Mouse (Mus musculus) embryo, embryonic 9.5 days (tissue): ENCODE data around the gene Abhd14a.
A peak's percentile ranks its signal among the peaks of the same experiment; 100 is the strongest.
"Not testable (repeated sequence)": the region's sequence is repeated elsewhere in the genome, so short reads cannot be mapped to it uniquely, and the experiment has no call there.

ENCODE experiments used
- DNase-seq: peaks from one replicate; pipeline ENCODE4 v3.0.0-alpha.2; 2017; ENCODE audit errors: extremely low spot score

The Abhd14a gene

GRCm38 (mm10) chr9:106447348-106447747 lies at the start of gene Abhd14a, which contains the start of gene Abhd14b:
Abhd14a (minus strand) TSS chr9:106447678.
Abhd14b (plus strand) TSS chr9:106447459.
- DNase-seq: peak; percentile 91

- DNase-seq: not testable (repeated sequence)
Measured at GRCm38 (mm10) chr9:106487602-106488001, 40.1 kb upstream of the Abhd14a start.

GRCm38 (mm10) chr9:106485076-106485475 lies 37.6 kb upstream of the Abhd14a start:
- no peak for DNase-seq

- DNase-seq: no peak
Measured at GRCm38 (mm10) chr9:106483606-106484005, 36.1 kb upstream of the Abhd14a start.

- no peak for DNase-seq
Measured at GRCm38 (mm10) chr9:106483136-106483535, 35.7 kb upstream of the Abhd14a start.

- DNase-seq: no peak
Measured at GRCm38 (mm10) chr9:106482578-106483115, 35.2 kb upstream of the Abhd14a start.

GRCm38 (mm10) chr9:106481676-106482075 lies 34.2 kb upstream of the Abhd14a start:
- no peak for DNase-seq

GRCm38 (mm10) chr9:106481075-106481474 lies 33.6 kb upstream of the Abhd14a start:
- no peak for DNase-seq

GRCm38 (mm10) chr9:106480541-106480940 lies 33.1 kb upstream of the Abhd14a start:
- DNase-seq: no peak

- no peak for DNase-seq
Measured at GRCm38 (mm10) chr9:106478101-106478500, 30.6 kb upstream of the Abhd14a start.

- no peak for DNase-seq
Measured at GRCm38 (mm10) chr9:106477649-106478048, 30.2 kb upstream of the Abhd14a start.

GRCm38 (mm10) chr9:106476924-106477484 lies 29.5 kb upstream of the Abhd14a start, which contains the start of gene Parp3:
Parp3 (minus strand) TSS chr9:106476949.
- peak; percentile 97 for DNase-seq

GRCm38 (mm10) chr9:106476002-106476923 lies 28.8 kb upstream of the Abhd14a start:
- DNase-seq: no peak

- DNase-seq: no peak
Measured at GRCm38 (mm10) chr9:106475663-106476001, 28.2 kb upstream of the Abhd14a start, which contains the start of gene Rrp9. Rrp9 (plus strand) TSS chr9:106475963.

- DNase-seq: no peak
Measured at GRCm38 (mm10) chr9:106475046-106475445, 27.6 kb upstream of the Abhd14a start.

GRCm38 (mm10) chr9:106474456-106474855 lies 27.0 kb upstream of the Abhd14a start:
- peak; percentile 85 for DNase-seq

GRCm38 (mm10) chr9:106473753-106474105 lies 26.3 kb upstream of the Abhd14a start:
- DNase-seq: no peak

GRCm38 (mm10) chr9:106473081-106473752 lies 25.7 kb upstream of the Abhd14a start:
- DNase-seq: no peak

- DNase-seq: no peak
Measured at GRCm38 (mm10) chr9:106472321-106472720, 24.8 kb upstream of the Abhd14a start.

GRCm38 (mm10) chr9:106471892-106472291 lies 24.4 kb upstream of the Abhd14a start:
- peak; percentile 58 for DNase-seq

- no peak for DNase-seq
Measured at GRCm38 (mm10) chr9:106470991-106471750, 23.7 kb upstream of the Abhd14a start.
